Mouse (Mus musculus): ENCODE measurements around the gene Ikzf5.

Gene Ikzf5

DNA sequence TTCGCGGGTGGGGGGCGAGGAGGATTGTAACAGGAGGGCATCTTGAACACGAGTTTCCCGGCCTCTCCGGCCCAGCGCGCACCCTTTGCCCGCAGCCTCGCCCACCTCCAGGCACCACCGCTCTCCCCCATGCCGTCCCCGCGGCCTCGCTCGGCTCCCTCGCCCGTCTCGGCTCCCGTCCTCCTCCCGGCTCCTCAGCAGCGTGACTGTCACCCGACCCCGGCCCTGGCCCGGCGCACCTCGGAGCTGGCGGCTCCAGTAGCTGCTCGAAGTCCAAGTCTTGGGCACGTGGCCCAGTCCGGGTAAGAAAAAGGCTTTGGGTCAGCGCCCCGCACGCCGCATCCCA, 48.1 kb downstream of the Ikzf5 start:
- in situ Hi-C loops (cut with MboI, MseI): loop anchor here (25.0 kb wide), 1 partner anchor 825 kb away; no protein-coding TSS in a partner anchor

DNA sequence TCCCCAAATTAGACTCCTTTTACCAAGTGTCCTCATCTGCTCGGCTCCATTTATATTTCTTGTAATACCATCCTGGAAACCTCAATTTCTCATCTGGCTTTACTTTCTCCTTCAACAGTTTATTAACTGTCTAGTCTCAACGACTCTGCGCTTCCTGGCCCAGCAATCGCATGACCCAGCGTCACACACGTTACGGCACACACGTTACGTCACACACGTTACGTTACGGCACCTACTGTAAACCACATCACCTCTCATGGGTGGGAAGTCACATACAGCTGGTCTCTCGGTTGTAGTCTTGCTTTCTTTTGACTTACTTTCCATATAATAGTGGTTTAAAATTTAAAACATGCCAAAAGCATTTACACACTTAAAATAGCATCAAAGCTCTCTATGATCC, 54.2 kb downstream of the Ikzf5 start:
- in situ Hi-C loops (cut with MboI, MseI): loop anchor here (5.0 to 25.0 kb wide), 2 partner anchors 206 to 819 kb away; partner anchors contain the start of gene Bub3

- in situ Hi-C loops (cut with MboI, MseI): no loop called here
Measured at GRCm38 (mm10) chr7:131345856-131346541, 64.3 kb downstream of the Ikzf5 start.
